Mouse (Mus musculus): ENCODE data around the gene Kcnk18. TPM values are rescaled to one million over a fixed set of nuclear protein-coding genes. Genes with fewer than 3 reads are reported as not detected.

Gene Kcnk18
- polyA plus RNA-seq, 1 experiment = not detected

DNA sequence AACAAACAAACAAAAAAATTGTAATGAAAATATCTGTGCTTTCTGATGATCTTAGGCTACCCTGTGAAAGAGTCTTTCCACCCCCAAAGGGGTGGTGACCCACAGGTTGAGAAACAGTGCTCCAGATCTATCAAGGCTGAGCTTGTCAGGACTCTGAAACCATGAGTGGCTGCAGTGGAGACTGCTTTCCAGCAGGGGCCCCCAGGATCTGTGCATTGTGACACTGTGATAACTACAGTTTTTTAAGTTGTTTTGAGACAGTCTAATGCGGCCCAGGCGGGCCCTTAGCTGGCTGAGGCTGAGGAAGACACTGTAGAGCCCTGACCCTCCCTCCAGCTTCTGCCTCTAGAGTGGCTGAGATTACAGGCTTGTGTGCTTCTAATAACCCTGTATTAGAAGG lies 24.0 kb downstream of the Kcnk18 start:
- no peaks in the 10 kb centered on the region for H3K79me2 ChIP-seq (ENCODE audit: control insufficient read depth, insufficient read depth)
- H3ac ChIP-seq (ENCODE audit: control insufficient read depth, insufficient read length, low read depth) = no peak overlapping the region
- H3K27me3 ChIP-seq (ENCODE audit: control insufficient read depth, insufficient read depth, insufficient read length) = peaks cover 16% of the 10 kb centered on the region
- H3K4me3 ChIP-seq (ENCODE audit: insufficient read depth, poor library complexity, severe bottlenecking) = no peak overlapping the region
- no peaks in the 10 kb centered on the region for H3K36me3 ChIP-seq (ENCODE audit: control insufficient read depth, insufficient read depth)
- H3K79me3 ChIP-seq (ENCODE audit: low read depth) = no peaks in the 10 kb centered on the region
- TF ChIP-seq USF1 (IDR thresholded peaks at IDR 0.05; ENCODE audit: low read depth) (no peak), MYOG (IDR thresholded peaks at IDR 0.05; ENCODE audit: control insufficient read depth, extremely low read depth, insufficient read length) (no peak), MYOD1 (IDR thresholded peaks at IDR 0.05; ENCODE audit: control insufficient read depth, insufficient read length, low read depth) (no peak), CEBPB (IDR thresholded peaks at IDR 0.05; ENCODE audit: low read depth) (no peak), FOSL1 (IDR thresholded peaks at IDR 0.05; ENCODE audit: insufficient read depth, low read length, poor library complexity, severe bottlenecking) (no peak), MAX (IDR thresholded peaks at IDR 0.05) (no peak), CTCF (IDR thresholded peaks at IDR 0.05; ENCODE audit: control insufficient read depth, insufficient read depth, insufficient read length) (no peak)

DNA sequence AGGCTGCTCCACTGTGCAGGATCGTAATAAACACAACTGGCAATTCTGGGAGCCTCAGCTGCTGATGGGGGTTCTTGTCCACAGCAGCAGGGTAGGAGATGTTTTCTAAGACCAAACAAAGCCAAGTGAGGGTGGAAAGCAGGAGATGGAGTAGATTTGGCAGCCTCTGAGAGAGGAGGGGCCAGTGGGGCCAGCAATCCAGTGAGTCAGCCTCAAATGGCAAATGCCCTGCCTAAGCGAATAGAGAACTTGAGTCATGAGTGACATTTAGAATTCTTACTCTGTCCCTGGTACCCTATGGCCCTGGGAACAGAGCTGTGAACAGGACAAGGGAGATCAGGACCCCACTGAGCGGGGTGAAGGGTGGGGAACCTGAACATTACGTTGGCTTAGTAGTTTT lies 29.1 kb downstream of the Kcnk18 start:
- H3K79me3 ChIP-seq (ENCODE audit: low read depth) = no peaks in the 10 kb centered on the region
- H3K36me3 ChIP-seq (ENCODE audit: control insufficient read depth, insufficient read depth) = no peaks in the 10 kb centered on the region
- no peaks in the 10 kb centered on the region for H3K79me2 ChIP-seq (ENCODE audit: control insufficient read depth, insufficient read depth)
- H3K4me3 ChIP-seq (ENCODE audit: insufficient read depth, poor library complexity, severe bottlenecking) = no peak overlapping the region
- no peak overlapping the region for H3ac ChIP-seq (ENCODE audit: control insufficient read depth, insufficient read length, low read depth)
- no peaks in the 10 kb centered on the region for H3K27me3 ChIP-seq (ENCODE audit: control insufficient read depth, insufficient read depth, insufficient read length)
- no peak for TF ChIP-seq MYOG (IDR thresholded peaks at IDR 0.05; ENCODE audit: control insufficient read depth, extremely low read depth, insufficient read length)
- no peak for TF ChIP-seq MYOD1 (IDR thresholded peaks at IDR 0.05; ENCODE audit: control insufficient read depth, insufficient read length, low read depth)
- no peak for TF ChIP-seq USF1 (IDR thresholded peaks at IDR 0.05; ENCODE audit: low read depth)
- TF ChIP-seq CEBPB (IDR thresholded peaks at IDR 0.05; ENCODE audit: low read depth) = no peak
- TF ChIP-seq MAX (IDR thresholded peaks at IDR 0.05) = no peak
- no peak for TF ChIP-seq CTCF (IDR thresholded peaks at IDR 0.05; ENCODE audit: control insufficient read depth, insufficient read depth, insufficient read length)
- no peak for TF ChIP-seq FOSL1 (IDR thresholded peaks at IDR 0.05; ENCODE audit: insufficient read depth, low read length, poor library complexity, severe bottlenecking)

DNA sequence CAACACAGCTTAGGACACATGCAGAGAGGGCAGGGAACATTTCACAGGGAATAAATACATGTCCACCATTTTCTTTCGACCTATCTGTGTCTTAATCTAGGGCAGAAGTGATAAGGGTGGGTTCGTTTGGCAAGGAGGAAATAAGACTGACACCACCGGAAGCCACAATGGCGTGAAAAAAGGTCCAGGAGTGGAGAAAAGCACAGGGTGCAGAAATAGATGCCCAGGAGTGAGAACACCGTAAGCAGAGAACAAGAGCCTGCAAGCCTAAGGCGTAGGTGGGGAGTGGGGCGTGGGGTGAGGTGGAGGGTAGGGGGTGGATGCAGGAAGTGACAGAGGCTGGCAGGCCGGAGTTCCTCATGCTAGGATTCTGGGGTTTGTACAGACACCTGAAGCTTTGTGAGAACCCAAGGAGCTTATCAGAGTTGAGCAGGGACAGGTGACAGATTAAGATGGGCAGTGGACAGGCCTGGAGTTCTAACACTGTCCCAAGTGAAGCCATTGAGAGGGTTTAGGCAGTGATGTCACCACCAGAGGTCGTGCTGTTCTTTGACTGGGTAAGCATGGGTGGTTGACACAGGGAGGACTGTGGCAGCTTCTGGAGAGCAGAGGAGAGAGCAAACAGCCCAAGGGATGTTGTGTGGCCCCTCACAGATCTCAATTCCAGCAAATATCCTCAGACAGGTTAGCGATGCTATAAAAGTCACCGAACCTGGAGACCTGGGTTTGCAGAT lies 29.7 kb downstream of the Kcnk18 start:
- no peak overlapping the region for H3K4me3 ChIP-seq (ENCODE audit: insufficient read depth, poor library complexity, severe bottlenecking)
- H3K36me3 ChIP-seq (ENCODE audit: control insufficient read depth, insufficient read depth) = no peaks in the 10 kb centered on the region
- H3K27me3 ChIP-seq (ENCODE audit: control insufficient read depth, insufficient read depth, insufficient read length) = no peaks in the 10 kb centered on the region
- H3ac ChIP-seq (ENCODE audit: control insufficient read depth, insufficient read length, low read depth) = no peak overlapping the region
- H3K79me2 ChIP-seq (ENCODE audit: control insufficient read depth, insufficient read depth) = no peaks in the 10 kb centered on the region
- H3K79me3 ChIP-seq (ENCODE audit: low read depth) = no peaks in the 10 kb centered on the region
- TF ChIP-seq FOSL1 (IDR thresholded peaks at IDR 0.05; ENCODE audit: insufficient read depth, low read length, poor library complexity, severe bottlenecking) (no peak), USF1 (IDR thresholded peaks at IDR 0.05; ENCODE audit: low read depth) (no peak), MYOG (IDR thresholded peaks at IDR 0.05; ENCODE audit: control insufficient read depth, extremely low read depth, insufficient read length) (no peak), CEBPB (IDR thresholded peaks at IDR 0.05; ENCODE audit: low read depth) (no peak), MYOD1 (IDR thresholded peaks at IDR 0.05; ENCODE audit: control insufficient read depth, insufficient read length, low read depth) (no peak), MAX (IDR thresholded peaks at IDR 0.05) (no peak), CTCF (IDR thresholded peaks at IDR 0.05; ENCODE audit: control insufficient read depth, insufficient read depth, insufficient read length) (no peak)

DNA sequence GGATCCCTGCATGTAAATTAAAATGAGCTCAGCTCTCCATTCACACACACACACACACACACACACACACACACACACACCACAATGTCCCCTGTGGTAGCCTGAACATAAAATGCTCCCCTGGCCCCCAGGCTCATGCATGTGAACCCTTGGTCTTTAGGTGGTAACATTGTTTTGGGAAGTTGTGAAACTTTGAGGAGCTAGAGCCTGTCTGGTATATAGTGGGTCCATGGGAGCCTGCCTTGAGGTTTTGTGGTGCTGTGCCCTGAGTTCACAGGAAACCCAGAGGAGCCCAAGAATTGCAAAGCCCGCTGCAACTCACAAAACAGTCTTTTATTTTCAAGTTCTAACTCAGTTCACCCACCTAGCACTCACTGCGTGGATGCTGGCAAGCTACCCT lies 33.6 kb downstream of the Kcnk18 start:
- H3K79me2 ChIP-seq (ENCODE audit: control insufficient read depth, insufficient read depth) = no peaks in the 10 kb centered on the region
- H3K27me3 ChIP-seq (ENCODE audit: control insufficient read depth, insufficient read depth, insufficient read length) = no peaks in the 10 kb centered on the region
- no peak overlapping the region for H3K4me3 ChIP-seq (ENCODE audit: insufficient read depth, poor library complexity, severe bottlenecking)
- no peak overlapping the region for H3ac ChIP-seq (ENCODE audit: control insufficient read depth, insufficient read length, low read depth)
- TF ChIP-seq MAX (IDR thresholded peaks at IDR 0.05) = no peak
- no peak for TF ChIP-seq FOSL1 (IDR thresholded peaks at IDR 0.05; ENCODE audit: insufficient read depth, low read length, poor library complexity, severe bottlenecking)
- no peak for TF ChIP-seq CEBPB (IDR thresholded peaks at IDR 0.05; ENCODE audit: low read depth)
- no peak for TF ChIP-seq CTCF (IDR thresholded peaks at IDR 0.05; ENCODE audit: control insufficient read depth, insufficient read depth, insufficient read length)
- TF ChIP-seq USF1 (IDR thresholded peaks at IDR 0.05; ENCODE audit: low read depth) = no peak
- TF ChIP-seq MYOD1 (IDR thresholded peaks at IDR 0.05; ENCODE audit: control insufficient read depth, insufficient read length, low read depth) = no peak
- TF ChIP-seq MYOG (IDR thresholded peaks at IDR 0.05; ENCODE audit: control insufficient read depth, extremely low read depth, insufficient read length) = no peak
- no peaks in the 10 kb centered on the region for H3K79me3 ChIP-seq (ENCODE audit: low read depth)
- H3K36me3 ChIP-seq (ENCODE audit: control insufficient read depth, insufficient read depth) = no peaks in the 10 kb centered on the region

DNA sequence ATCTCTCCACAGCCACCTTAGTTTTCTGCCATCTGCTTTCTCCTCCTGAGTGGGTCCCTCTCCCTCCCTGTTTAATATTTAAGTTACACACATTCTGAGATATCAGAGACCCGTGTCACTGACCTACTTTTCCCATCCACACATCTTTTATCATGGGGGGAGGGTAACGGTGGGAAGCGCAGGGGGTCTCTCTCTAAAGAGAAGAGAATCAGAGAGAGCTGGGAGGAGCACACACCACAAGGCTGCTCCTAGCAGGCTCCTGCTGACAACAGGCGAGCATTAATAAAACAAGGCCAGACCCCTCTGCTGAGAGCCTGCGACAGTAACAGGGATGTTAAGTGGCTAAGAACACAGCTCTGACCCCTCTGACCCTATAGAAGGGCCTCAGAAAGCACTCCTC lies 40.6 kb downstream of the Kcnk18 start:
- Histone ChIP-seq H3K79me3 (ENCODE audit: low read depth) (no peaks in the 10 kb centered on the region), H3K79me2 (ENCODE audit: control insufficient read depth, insufficient read depth) (no peaks in the 10 kb centered on the region), H3ac (ENCODE audit: control insufficient read depth, insufficient read length, low read depth) (no peak overlapping the region), H3K36me3 (ENCODE audit: control insufficient read depth, insufficient read depth) (no peaks in the 10 kb centered on the region), H3K4me3 (ENCODE audit: insufficient read depth, poor library complexity, severe bottlenecking) (no peak overlapping the region), H3K27me3 (ENCODE audit: control insufficient read depth, insufficient read depth, insufficient read length) (peaks cover 7% of the 10 kb centered on the region)
- no peak for TF ChIP-seq MAX (IDR thresholded peaks at IDR 0.05)
- TF ChIP-seq CEBPB (IDR thresholded peaks at IDR 0.05; ENCODE audit: low read depth) = no peak
- no peak for TF ChIP-seq MYOG (IDR thresholded peaks at IDR 0.05; ENCODE audit: control insufficient read depth, extremely low read depth, insufficient read length)
- no peak for TF ChIP-seq CTCF (IDR thresholded peaks at IDR 0.05; ENCODE audit: control insufficient read depth, insufficient read depth, insufficient read length)
- TF ChIP-seq FOSL1 (IDR thresholded peaks at IDR 0.05; ENCODE audit: insufficient read depth, low read length, poor library complexity, severe bottlenecking) = no peak
- no peak for TF ChIP-seq USF1 (IDR thresholded peaks at IDR 0.05; ENCODE audit: low read depth)
- no peak for TF ChIP-seq MYOD1 (IDR thresholded peaks at IDR 0.05; ENCODE audit: control insufficient read depth, insufficient read length, low read depth)
